Mouse (Mus musculus) gastrocnemius, adult 18-20 months (tissue): ENCODE measurements around the gene Adamts9. TPM values are rescaled to one million over a fixed set of nuclear protein-coding genes. Genes with fewer than 3 reads are reported as not detected.

Experiments used
- DNase-seq: peaks from one replicate; pipeline ENCODE4 v3.0.0; 2021; ENCODE audit warnings: low spot score
- total RNA-seq, 2 experiments: library from RNA; stranded (reverse); gene quantifications; 2 replicates each; pipeline ENCODE4 v1.2.3; 2021

Gene Adamts9
- total RNA-seq, 2 experiments from 2014 or later, result 3.9 to 4.5 TPM

DNA sequence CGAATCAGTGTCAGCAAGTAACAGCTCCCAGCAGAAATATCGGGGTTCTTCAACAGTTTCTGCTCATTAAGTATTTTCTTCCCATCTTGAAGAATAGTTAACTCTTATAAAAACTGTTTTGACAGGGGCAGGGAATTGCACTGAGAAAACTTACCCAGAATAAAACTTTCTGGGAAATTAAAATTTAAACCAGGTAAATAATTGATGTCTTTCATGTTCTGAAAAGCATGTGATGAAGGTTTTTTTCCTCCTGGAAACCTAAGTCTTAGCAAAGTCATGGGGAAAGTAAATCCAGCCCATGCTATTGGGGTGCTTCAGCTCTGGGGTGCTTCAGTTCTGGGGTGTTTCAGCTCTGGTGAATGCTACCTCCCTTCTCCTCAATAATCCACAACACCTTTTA is 132.7 kb downstream of the Adamts9 start:
- no peak for DNase-seq

DNA sequence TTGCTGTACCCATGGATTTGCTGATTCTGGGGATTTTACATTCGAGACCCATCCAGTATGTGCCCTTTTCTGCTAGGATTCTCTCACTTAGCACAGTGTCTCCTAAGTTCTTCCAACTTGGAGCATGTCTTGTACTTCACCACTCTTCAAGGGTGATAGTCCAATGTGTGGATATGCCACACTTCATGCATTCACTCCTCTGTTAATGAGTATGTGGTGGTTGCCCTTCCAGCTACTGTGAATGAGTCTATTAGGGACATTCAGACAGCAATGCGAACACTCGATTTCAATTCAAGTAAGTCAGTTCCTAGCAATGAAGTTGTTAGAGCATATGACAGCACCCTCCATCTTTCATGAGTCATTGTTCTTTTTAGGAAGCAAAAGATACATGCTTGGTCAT is 133.5 kb downstream of the Adamts9 start:
- no peak for DNase-seq

DNA sequence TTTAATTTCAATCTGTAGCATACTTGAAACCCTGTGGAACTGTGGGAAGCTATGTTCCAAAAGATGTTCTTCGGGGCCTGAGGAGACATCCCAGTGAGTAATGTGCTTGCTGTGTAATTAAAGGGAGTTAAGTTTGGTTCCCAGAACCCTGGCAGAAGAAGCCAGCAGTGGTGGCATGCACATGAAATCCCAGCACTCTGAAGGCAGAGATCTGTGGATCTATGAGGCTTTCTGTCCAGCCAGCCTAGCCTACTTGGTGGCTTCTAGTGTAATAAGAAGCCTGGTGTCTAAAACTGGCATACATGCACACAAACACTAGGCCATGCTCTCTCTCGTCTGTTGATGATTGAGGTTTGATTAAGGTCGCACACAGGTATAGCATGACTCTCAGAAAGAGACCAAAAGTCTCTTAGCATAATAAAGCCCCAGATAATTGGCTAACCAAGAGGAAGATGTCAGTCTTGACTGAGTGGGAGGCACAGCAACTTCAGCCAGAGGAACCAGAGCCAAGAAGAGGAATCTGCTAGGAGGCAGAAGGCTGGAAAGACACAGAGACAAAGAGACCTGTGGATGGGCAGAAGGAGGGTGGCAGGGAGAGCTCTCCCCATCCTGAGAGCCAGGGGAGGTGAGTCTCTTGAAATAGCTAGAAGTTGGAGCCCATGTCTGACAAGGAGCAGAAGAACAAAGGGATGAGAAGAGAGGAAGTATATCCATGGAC is 138.9 kb downstream of the Adamts9 start:
- no peak for DNase-seq

DNA sequence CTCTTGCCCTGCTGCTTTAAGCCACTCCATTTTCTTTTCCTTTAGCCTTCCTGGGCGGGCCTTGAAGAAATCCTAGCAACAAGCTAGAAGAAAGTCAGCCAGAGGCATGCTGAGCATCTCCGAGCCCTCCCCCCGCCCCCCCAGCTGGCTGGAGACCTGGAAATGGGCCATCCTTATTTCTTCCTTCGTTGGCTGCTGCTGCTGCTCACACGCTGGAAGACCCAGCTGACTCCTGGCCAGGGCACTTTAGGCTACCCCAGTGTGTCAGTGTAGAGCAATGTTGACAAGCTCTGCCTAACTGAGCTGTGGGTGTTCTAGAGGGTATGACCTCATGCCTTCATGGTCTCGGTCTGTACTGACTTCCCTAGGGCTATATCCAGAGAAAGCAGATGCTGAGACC is 140.1 kb downstream of the Adamts9 start:
- DNase-seq, result peak; percentile 39

DNA sequence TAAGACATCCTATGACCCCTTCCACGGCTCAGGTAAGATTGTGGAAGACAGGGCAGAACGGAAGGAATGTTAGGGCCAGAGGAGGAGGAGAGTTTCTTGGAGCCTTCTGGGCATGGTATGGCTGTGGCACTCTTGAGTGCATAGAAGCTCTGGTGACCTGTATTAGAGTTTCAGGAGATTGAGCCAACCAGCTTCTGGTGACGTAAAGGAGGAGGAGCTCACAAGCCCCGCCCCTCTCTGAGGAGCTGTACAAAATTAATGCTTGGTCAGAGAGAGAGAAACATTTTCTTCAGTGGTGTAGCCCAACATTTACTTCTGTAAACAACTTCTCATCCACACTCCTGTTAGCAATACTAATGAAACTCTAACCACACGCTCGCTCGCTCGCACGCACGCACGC is 140.9 kb downstream of the Adamts9 start:
- no peak for DNase-seq

- DNase-seq, result no peak
These were observed 141.8 kb downstream of the Adamts9 start for GRCm38 (mm10) chr6:92801462-92801861.

DNA sequence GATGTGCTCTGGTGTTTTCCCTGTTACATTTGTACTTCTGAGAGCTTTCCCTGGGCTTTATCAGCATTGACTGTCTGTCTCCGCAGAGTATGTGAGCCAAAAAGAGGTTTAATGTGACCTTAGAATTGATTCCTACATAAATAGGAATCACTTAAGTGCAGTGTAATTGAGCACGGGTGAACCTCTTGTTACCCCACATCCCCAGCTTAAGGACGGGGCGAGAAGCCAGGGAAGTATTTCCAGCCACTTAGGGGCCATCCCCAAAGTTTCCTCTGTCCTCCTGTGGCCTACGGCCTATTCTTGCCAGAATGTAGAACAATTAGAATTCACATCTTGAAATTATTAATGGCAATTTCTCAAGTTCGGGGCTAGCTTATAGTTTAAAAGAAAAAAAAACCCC is 149.5 kb downstream of the Adamts9 start:
- no peak for DNase-seq

DNA sequence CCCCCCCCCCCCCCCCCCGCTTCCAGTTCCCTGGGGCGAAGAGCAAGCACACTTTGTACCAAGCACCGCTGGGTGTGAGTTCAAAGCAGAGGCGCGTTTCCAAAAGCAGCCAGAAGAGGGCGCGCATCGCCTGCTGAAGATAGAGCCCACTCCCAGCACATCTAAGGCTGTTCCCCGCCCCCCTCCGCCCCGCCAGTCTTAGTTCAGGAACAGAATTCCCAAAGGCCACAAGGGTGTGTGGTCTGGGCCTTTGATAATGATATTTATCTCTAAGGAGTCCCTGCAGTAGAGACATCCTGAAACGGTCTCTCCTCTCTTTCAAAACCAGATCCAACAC is 155.9 kb downstream of the Adamts9 start:
- DNase-seq, result peak; percentile 92

DNA sequence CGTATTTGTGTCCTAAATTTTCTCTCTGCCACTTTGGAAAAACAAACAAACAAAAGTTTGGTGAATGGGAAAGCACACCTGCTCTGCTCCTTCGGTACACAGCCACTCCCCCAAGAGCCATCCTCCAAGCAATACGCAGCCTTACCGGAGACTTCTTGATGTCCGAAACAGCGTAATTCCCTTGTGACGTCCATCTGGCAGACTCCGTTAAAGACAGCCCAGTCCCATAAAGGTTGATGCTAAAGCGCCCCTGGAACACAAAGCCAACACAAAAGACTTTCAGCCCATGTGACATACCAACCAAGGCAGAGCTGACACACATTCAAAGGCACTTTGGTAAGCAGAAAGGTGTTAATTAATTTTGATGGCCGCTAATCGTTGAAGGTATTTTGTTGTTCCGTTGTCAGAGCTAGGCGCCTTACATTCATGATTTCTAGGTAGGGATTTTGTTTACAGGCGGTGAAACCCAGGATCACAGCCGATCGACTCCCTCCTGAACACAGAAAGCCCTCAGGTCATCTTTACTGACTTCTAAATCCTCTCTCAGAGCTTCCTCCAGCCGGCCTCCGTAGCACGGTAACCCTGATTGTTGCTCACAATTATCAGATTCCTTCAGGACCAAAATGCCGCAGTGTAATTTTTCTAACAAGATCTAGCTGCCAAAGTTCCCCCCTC is 156.5 kb downstream of the Adamts9 start:
- DNase-seq, result no peak

DNA sequence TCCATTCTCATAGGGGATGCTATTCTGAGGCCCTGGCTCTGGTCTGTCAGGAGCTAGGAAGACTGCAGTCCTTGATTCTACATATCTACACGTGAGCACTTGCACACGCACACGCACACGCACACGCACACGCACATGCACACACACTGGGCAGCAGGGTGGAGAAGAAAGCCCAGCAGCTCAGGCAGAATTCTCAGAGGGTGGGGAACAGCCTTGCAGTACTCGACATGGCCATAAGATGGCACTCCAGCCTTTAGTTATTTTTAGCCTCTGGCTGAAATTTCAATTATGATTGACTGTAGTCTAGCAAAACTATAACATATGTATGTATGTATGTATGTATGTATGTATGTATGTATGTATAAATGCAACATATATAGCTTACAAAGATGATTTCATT is 158.5 kb downstream of the Adamts9 start:
- DNase-seq, result peak; percentile 67

GRCm38 (mm10) chr6:92781446-92781845 is 161.8 kb downstream of the Adamts9 start:
- DNase-seq, result no peak

DNA sequence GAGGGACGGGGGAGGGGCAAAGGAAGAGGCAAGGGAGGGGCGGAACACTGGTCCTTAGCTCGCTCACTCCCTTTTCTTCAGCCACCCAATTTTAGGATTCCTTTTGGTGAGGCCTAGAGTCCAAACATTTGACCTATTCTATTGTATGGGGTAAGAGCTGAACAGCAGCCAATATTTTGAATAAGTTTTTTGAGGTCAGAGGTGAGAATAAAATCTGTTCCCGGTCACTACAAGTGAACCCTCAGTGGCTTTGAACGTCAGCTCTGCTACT is 163.4 kb downstream of the Adamts9 start:
- no peak for DNase-seq

- DNase-seq, result no peak
These were observed 164.0 kb downstream of the Adamts9 start for GRCm38 (mm10) chr6:92779140-92779934.

DNA sequence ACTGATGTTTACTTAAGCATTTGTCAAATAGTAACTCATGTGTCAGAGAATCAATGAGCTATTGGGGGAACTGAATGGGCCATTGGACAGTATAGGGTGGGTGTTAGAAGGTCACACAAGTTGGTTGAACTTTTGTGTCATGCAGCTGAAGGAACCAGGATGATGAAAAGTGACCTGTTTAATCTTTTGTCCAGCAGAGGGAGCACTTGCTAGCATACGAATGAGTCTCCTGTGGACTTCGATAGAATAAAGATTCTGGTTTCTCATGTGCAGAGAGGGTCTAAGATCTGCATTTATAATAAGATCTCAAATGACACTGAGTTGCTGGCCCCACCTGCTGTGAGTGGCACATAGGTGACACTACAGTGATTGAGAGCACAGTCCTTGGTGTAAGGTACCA is 166.9 kb downstream of the Adamts9 start:
- DNase-seq, result peak; percentile 38

GRCm38 (mm10) chr6:92762372-92762771 is 180.9 kb downstream of the Adamts9 start:
- no peak for DNase-seq

GRCm38 (mm10) chr6:92759616-92760015 is 183.7 kb downstream of the Adamts9 start:
- no peak for DNase-seq

DNA sequence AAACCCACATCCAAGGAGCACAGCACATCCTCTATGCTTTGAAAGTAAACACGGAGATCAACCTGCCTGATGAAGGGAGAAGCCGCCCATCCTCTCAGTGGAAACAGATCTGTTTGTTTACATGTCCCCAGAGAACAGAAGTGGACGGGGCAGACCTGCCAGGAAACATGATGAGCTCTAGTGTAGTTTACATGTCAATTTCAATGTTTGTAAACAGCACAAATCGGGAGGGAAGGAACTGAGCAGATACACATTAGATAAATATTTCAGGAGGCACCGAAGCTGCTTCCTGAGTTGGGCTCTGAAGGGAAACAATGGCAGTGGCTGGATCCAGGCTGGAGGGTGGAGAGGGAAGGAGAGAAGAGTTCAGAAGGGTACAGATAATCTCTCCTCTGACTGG is 187.5 kb downstream of the Adamts9 start:
- no peak for DNase-seq

DNA sequence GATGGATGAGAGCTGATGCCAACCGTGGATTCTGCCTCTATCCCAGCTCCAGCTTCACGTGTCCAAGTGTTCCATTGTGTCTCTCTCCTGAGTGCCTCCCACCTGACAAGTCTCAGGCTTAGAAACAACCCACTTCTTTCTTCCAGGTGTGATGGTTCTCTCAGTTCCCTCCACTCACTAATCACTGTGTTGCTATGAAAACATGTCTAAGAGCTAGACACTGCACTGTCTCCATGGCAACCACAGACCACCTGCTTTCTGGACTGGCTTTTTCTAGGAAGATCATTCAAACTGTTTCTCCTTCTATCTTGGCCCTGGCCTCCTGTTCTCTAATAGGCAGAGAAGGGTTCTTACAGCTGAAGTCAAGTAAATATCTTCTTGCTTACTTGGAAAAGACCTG is 190.6 kb downstream of the Adamts9 start:
- DNase-seq, result no peak

- peak; percentile 55 for DNase-seq
These were observed 193.9 kb downstream of the Adamts9 start for GRCm38 (mm10) chr6:92749420-92749819.

- DNase-seq, result peak; percentile 31
These were observed 199.7 kb downstream of the Adamts9 start for GRCm38 (mm10) chr6:92743605-92744004.

DNA sequence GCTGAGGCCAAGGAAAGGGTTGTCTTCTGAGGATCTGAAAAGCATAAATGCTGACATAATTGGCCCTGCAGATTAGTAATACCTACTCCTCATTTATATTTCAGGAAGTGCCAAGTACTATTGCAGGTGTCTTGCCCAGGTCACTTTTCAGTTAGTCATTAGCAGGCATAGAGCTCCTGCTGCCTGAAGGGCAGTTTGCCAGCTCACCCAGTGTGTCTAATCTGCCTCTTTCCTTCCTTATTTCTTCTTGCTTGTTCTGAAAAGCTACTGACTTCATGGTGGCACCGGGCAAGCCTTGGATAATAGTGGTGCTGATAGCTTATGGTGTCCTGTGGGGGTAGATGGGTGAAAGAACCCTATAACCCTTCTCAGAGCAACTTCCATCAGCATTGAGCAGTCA is 206.2 kb downstream of the Adamts9 start:
- no peak for DNase-seq

DNA sequence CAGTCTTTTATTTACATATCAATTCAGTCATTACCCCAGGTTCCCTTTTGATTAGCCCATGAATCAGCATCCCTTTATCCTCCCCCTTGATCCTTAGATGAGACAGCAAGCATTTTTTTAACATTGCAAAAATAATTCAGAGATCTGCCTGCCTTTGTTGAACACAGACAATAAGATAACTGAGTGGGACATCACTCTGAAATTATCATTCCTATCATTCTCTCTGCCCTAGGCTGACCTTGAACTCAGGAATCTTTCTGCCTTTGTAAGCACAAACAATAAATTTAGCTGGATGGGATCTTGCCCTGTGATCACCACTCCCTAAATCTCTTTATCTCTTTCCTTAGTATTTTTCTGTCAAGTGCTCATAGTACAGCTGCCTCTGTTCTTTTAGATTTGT is 209.6 kb downstream of the Adamts9 start:
- DNase-seq, result no peak

GRCm38 (mm10) chr6:92728514-92728913 is 214.8 kb downstream of the Adamts9 start:
- DNase-seq, result no peak
